Mouse (Mus musculus): ENCODE measurements around the gene Ktn1. TPM values are rescaled to one million over a fixed set of nuclear protein-coding genes. Genes with fewer than 3 reads are reported as not detected.

Gene Ktn1
- polyA plus RNA-seq, 1 experiment from 2014 or later = 98.3 TPM

DNA sequence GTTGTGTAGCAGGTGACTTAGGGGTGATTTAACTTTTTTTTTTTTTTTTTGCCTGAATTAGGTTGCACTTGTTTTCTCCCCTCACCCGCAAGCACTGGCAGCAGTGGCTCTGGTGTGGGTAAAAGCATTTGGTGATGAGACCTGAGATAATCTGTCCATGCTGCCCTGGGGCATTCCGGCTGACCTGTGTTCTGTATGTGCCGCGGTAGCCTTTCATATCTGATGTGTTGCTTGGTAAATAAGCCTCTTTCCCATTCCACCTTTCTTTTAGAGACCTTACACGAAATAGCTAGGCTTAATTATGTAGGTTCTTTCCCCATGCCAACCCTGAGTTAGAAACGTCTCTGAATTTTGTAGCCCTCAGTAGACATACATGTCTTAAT, 2.1 kb downstream of the Ktn1 start:
- H3K27me3 ChIP-seq (ENCODE audit: control insufficient read depth, insufficient read depth, low read length) = no peaks in the 10 kb centered on the region
- no peak for ATAC-seq (ENCODE audit: low FRiP score, low TSS enrichment)
- H3K36me3 ChIP-seq (ENCODE audit: control insufficient read depth, insufficient read depth, low read length) = no peaks in the 10 kb centered on the region
- peak overlapping the region; percentile 68 for H3K4me3 ChIP-seq (ENCODE audit: low read length)
- 24% methylated on average over 6 of the region's 6 CpGs for WGBS
- H3K27ac ChIP-seq (ENCODE audit: low read depth, low read length) = no peak overlapping the region
- peak overlapping the region; percentile 69 for H3K4me2 ChIP-seq (replicated peaks; ENCODE audit: low read depth, low read length)
- H3K9me3 ChIP-seq (ENCODE audit: control insufficient read depth, low read length) = no peaks in the 10 kb centered on the region
- peak overlapping the region; percentile 85 for H3K9ac ChIP-seq (ENCODE audit: low read depth, low read length)
- H3K4me1 ChIP-seq (ENCODE audit: control insufficient read depth, insufficient read depth, low read length) = peaks cover 9% of the 10 kb centered on the region; the same call in 1 of the 2 replicates

DNA sequence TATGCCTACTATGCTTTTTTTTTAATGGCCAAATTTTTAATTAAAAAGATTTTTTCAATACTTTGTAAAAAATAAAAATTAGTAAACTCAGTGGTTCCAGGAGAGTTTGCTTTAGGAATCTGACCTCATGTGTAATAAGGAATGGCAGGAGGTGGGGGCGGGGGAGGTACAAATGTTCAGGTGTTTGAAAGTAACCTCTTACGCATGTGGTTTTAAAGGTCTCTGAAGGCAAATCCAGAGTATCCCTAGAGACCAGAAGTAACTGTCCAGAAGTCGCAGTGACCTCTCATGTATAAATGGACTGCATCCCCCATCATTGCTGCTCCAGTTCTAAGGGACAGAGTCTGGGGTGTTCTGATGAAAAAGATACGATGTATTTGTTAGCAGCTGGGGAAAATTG, 3.0 kb downstream of the Ktn1 start:
- H3K4me1 ChIP-seq (ENCODE audit: control insufficient read depth, insufficient read depth, low read length) = peaks cover 9% of the 10 kb centered on the region; the same call in 1 of the 2 replicates
- ATAC-seq (ENCODE audit: low FRiP score, low TSS enrichment) = no peak
- H3K36me3 ChIP-seq (ENCODE audit: control insufficient read depth, insufficient read depth, low read length) = no peaks in the 10 kb centered on the region
- H3K27me3 ChIP-seq (ENCODE audit: control insufficient read depth, insufficient read depth, low read length) = no peaks in the 10 kb centered on the region
- no peak overlapping the region for H3K4me3 ChIP-seq (ENCODE audit: low read length)
- no peaks in the 10 kb centered on the region for H3K9me3 ChIP-seq (ENCODE audit: control insufficient read depth, low read length)
- no peak overlapping the region for H3K4me2 ChIP-seq (replicated peaks; ENCODE audit: low read depth, low read length)
- H3K27ac ChIP-seq (ENCODE audit: low read depth, low read length) = no peak overlapping the region
- H3K9ac ChIP-seq (ENCODE audit: low read depth, low read length) = no peak overlapping the region
- WGBS = 73% methylated on average over 4 of the region's 4 CpGs

DNA sequence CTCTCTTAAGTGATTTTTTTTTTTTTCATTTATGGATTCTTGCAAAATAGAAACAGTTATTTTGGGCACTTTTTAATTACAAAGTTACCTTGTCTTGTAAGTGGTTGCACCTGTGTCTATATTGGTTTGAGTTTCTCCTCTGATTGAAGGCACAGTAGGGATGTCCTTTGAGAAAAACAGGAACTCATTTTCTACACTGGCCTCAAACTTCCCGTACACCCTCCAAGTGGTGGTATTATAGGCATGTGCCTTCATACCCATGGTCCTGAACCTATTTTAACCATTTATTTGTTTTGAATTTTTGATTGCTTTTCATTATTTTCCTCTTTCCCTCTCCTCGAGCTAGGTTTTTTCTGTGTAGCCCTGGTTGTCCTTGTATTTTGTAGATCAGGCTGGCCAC, 7.2 kb downstream of the Ktn1 start:
- Histone ChIP-seq H3K36me3 (ENCODE audit: control insufficient read depth, insufficient read depth, low read length) (no peaks in the 10 kb centered on the region), H3K9ac (ENCODE audit: low read depth, low read length) (no peak overlapping the region), H3K27ac (ENCODE audit: low read depth, low read length) (no peak overlapping the region), H3K9me3 (ENCODE audit: control insufficient read depth, low read length) (no peaks in the 10 kb centered on the region), H3K4me2 (replicated peaks; ENCODE audit: low read depth, low read length) (no peak overlapping the region), H3K27me3 (ENCODE audit: control insufficient read depth, insufficient read depth, low read length) (no peaks in the 10 kb centered on the region), H3K4me1 (ENCODE audit: control insufficient read depth, insufficient read depth, low read length) (peaks cover 6% of the 10 kb centered on the region; the same call in 1 of the 2 replicates), H3K4me3 (ENCODE audit: low read length) (no peak overlapping the region)
- no peak for ATAC-seq (ENCODE audit: low FRiP score, low TSS enrichment)
- 93% methylated on average over 2 of the region's 2 CpGs for WGBS

DNA sequence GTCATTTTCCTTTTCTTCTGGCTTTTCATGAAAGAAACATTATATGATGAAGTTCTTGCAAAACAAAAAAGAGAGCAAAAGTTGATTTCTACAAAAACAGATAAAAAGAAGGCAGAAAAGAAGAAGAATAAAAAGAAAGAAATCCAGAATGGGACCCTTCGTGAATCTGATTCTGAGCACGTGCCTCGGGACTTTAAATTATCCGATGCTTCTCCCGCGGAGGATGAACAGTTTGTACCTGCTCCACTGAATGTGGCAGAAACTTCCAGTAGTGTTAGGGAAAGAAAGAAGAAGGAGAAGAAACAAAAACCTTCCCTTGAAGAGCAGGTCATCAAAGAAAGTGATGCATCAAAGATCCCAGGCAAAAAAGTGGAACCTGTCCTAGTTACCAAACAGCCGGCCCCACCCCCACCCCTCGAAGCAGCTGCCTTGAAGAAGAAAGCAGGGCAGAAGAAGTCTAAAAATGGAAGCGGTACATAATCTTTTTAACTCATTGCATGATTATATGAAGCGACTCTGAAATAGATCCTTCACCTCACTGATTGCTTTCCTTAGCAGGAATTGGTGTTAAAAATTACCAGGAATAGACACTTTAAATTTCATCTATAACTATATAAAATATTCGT, 15.7 kb downstream of the Ktn1 start:
- H3K4me1 ChIP-seq (ENCODE audit: control insufficient read depth, insufficient read depth, low read length) = no peaks in the 10 kb centered on the region
- H3K9me3 ChIP-seq (ENCODE audit: control insufficient read depth, low read length) = no peaks in the 10 kb centered on the region
- no peak for ATAC-seq (ENCODE audit: low FRiP score, low TSS enrichment)
- no peak overlapping the region for H3K27ac ChIP-seq (ENCODE audit: low read depth, low read length)
- 92% methylated on average over 11 of the region's 11 CpGs for WGBS
- H3K36me3 ChIP-seq (ENCODE audit: control insufficient read depth, insufficient read depth, low read length) = peaks cover 15% of the 10 kb centered on the region
- H3K27me3 ChIP-seq (ENCODE audit: control insufficient read depth, insufficient read depth, low read length) = no peaks in the 10 kb centered on the region
- no peak overlapping the region for H3K4me3 ChIP-seq (ENCODE audit: low read length)
- H3K9ac ChIP-seq (ENCODE audit: low read depth, low read length) = no peak overlapping the region
- H3K4me2 ChIP-seq (replicated peaks; ENCODE audit: low read depth, low read length) = no peak overlapping the region

DNA sequence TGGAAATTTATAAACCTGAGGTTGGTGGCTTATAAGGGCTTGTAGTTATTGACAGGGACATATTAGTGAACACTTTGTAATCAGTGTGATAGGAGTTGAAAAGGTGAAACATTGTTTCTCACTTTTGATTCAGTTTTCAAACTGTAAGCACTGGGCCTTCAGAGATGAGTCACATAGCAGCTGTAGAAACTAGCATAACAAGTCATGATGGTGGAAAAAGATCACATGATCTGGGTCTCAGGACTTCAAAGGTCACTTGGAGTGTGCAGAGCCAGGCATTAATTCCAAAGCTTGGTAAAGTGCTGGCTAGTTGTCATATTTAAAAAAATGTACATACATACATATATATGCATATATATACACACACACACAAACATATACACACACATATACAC, 16.2 kb downstream of the Ktn1 start:
- Histone ChIP-seq H3K36me3 (ENCODE audit: control insufficient read depth, insufficient read depth, low read length) (peaks cover 20% of the 10 kb centered on the region), H3K9me3 (ENCODE audit: control insufficient read depth, low read length) (no peaks in the 10 kb centered on the region), H3K4me1 (ENCODE audit: control insufficient read depth, insufficient read depth, low read length) (no peaks in the 10 kb centered on the region), H3K4me3 (ENCODE audit: low read length) (no peak overlapping the region), H3K9ac (ENCODE audit: low read depth, low read length) (no peak overlapping the region), H3K27ac (ENCODE audit: low read depth, low read length) (no peak overlapping the region), H3K4me2 (replicated peaks; ENCODE audit: low read depth, low read length) (no peak overlapping the region), H3K27me3 (ENCODE audit: control insufficient read depth, insufficient read depth, low read length) (no peaks in the 10 kb centered on the region)
- no peak for ATAC-seq (ENCODE audit: low FRiP score, low TSS enrichment)

DNA sequence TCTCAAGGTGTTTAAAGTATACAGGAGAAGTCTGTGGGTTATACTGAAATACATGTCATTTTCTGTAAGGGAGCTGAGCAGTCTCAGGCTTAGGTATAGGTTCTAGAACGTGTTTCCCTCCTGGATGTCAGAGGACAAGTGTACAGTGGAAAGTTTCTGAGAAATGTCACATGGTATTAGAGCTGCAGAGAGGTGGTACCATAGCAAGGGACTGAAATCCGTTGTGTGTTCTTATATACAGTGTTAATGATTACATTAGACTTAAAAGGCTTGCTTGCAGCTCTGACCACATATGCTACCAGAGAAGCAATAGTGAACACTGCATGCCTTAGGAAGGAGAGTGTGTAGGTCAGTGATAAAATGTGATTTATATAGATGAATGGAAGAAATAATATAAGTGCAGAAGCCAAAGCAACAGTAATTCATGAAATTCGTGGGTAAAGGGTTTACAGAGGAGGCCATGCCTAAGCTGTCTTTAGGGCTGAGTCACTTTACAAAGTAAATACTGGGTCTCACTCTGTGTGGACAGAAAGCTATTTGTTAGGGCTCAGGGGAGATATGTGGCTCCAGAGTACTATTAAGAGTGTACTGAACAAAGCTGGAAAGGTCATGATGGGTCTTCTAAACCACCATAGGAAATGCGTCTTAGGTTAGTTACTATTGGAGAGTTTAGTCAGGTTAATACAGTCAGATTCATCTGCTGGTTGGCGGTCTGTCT, 17.0 kb downstream of the Ktn1 start:
- peaks cover 22% of the 10 kb centered on the region for H3K36me3 ChIP-seq (ENCODE audit: control insufficient read depth, insufficient read depth, low read length)
- no peaks in the 10 kb centered on the region for H3K27me3 ChIP-seq (ENCODE audit: control insufficient read depth, insufficient read depth, low read length)
- no peaks in the 10 kb centered on the region for H3K4me1 ChIP-seq (ENCODE audit: control insufficient read depth, insufficient read depth, low read length)
- no peak overlapping the region for H3K4me3 ChIP-seq (ENCODE audit: low read length)
- 60% methylated on average over 5 of the region's 5 CpGs for WGBS
- H3K9ac ChIP-seq (ENCODE audit: low read depth, low read length) = no peak overlapping the region
- H3K4me2 ChIP-seq (replicated peaks; ENCODE audit: low read depth, low read length) = no peak overlapping the region
- H3K27ac ChIP-seq (ENCODE audit: low read depth, low read length) = no peak overlapping the region
- H3K9me3 ChIP-seq (ENCODE audit: control insufficient read depth, low read length) = no peaks in the 10 kb centered on the region
- ATAC-seq (ENCODE audit: low FRiP score, low TSS enrichment) = no peak

DNA sequence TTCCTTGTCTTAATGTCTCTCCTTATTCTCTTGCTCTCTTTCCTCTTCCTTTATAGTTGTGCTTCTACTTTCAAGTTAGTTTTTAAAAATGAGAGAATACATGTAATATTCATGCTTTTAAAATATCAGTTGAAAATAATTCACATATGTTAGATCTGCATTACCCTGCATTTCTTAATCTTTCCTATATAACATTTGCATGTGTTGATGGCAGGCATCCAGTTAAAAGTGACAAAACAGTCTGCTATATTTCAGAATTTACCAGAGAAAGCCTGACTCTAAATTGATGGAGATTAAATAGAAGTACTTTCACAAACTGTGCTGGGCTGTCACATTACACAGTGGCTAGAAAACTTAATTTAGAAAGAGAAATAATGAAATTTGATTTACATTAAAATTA, 19.8 kb downstream of the Ktn1 start:
- Histone ChIP-seq H3K9me3 (ENCODE audit: control insufficient read depth, low read length) (no peaks in the 10 kb centered on the region), H3K36me3 (ENCODE audit: control insufficient read depth, insufficient read depth, low read length) (peaks cover 30% of the 10 kb centered on the region), H3K27ac (ENCODE audit: low read depth, low read length) (no peak overlapping the region), H3K4me1 (ENCODE audit: control insufficient read depth, insufficient read depth, low read length) (no peaks in the 10 kb centered on the region), H3K4me2 (replicated peaks; ENCODE audit: low read depth, low read length) (no peak overlapping the region), H3K9ac (ENCODE audit: low read depth, low read length) (no peak overlapping the region), H3K4me3 (ENCODE audit: low read length) (no peak overlapping the region), H3K27me3 (ENCODE audit: control insufficient read depth, insufficient read depth, low read length) (no peaks in the 10 kb centered on the region)
- ATAC-seq (ENCODE audit: low FRiP score, low TSS enrichment) = no peak

DNA sequence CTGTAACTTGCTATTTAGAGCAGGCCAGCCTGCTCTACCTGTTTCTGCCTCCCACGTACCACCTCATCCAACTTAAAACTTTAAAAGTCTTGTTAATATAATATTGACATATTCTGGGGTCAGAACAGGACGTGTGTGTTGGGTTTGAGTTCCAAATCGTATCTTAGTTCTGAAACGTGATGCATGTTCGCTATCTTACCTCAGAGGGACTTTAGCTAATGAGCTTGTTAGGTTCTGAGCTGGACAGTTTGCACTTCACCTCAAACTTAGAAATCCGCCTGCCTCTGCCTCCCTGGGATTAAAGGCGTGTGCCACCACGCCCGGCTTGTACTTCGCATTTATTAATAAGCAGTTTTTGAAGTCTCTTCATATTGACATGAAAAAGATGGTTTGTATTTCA, 34.6 kb downstream of the Ktn1 start:
- no peak for ATAC-seq (ENCODE audit: low FRiP score, low TSS enrichment)
- H3K4me2 ChIP-seq (replicated peaks; ENCODE audit: low read depth, low read length) = no peak overlapping the region
- no peak overlapping the region for H3K4me3 ChIP-seq (ENCODE audit: low read length)
- WGBS = 92% methylated on average over 10 of the region's 10 CpGs
- peaks cover 71% of the 10 kb centered on the region for H3K36me3 ChIP-seq (ENCODE audit: control insufficient read depth, insufficient read depth, low read length)
- no peaks in the 10 kb centered on the region for H3K4me1 ChIP-seq (ENCODE audit: control insufficient read depth, insufficient read depth, low read length)
- H3K9me3 ChIP-seq (ENCODE audit: control insufficient read depth, low read length) = no peaks in the 10 kb centered on the region
- no peak overlapping the region for H3K9ac ChIP-seq (ENCODE audit: low read depth, low read length)
- H3K27me3 ChIP-seq (ENCODE audit: control insufficient read depth, insufficient read depth, low read length) = no peaks in the 10 kb centered on the region
- H3K27ac ChIP-seq (ENCODE audit: low read depth, low read length) = no peak overlapping the region

DNA sequence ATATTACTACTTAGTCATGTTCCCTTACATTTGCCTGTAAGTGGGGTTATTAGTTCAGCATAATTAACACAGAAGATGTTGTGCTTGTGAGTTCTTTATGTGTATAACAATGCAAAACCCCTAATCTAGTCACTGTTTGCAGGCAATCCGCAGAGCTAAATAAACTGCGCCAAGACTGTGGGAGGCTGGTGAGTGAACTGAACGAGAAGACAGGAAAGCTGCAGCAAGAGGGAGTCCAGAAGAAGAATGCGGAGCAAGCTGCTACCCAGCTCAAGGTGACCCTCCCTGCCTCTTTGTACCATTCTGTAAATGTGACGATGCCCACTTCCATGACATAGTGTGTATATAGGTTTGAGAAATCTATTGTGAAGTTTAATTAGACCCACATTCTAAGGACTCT, 36.3 kb downstream of the Ktn1 start:
- no peak overlapping the region for H3K4me2 ChIP-seq (replicated peaks; ENCODE audit: low read depth, low read length)
- 94% methylated on average over 5 of the region's 5 CpGs for WGBS
- H3K9me3 ChIP-seq (ENCODE audit: control insufficient read depth, low read length) = no peaks in the 10 kb centered on the region
- no peak overlapping the region for H3K4me3 ChIP-seq (ENCODE audit: low read length)
- no peak overlapping the region for H3K9ac ChIP-seq (ENCODE audit: low read depth, low read length)
- no peaks in the 10 kb centered on the region for H3K4me1 ChIP-seq (ENCODE audit: control insufficient read depth, insufficient read depth, low read length)
- no peak for ATAC-seq (ENCODE audit: low FRiP score, low TSS enrichment)
- no peak overlapping the region for H3K27ac ChIP-seq (ENCODE audit: low read depth, low read length)
- H3K36me3 ChIP-seq (ENCODE audit: control insufficient read depth, insufficient read depth, low read length) = peaks cover 70% of the 10 kb centered on the region
- H3K27me3 ChIP-seq (ENCODE audit: control insufficient read depth, insufficient read depth, low read length) = no peaks in the 10 kb centered on the region

All from kidney, embryonic 14.5 days (tissue).